Mouse (Mus musculus) forebrain, embryonic 12.5 days (tissue): Measurements from ENCODE around the gene Dennd1a. TPM values are rescaled to one million over a fixed set of nuclear protein-coding genes. Genes with fewer than 3 reads are reported as not detected.

Source experiments
- ATAC-seq: fragments of 200-750 bp; cut with Nextera tagmentation; 2 replicates; pipeline ENCODE4 v1.8.0; 2017; ENCODE audit warnings: moderate TSS enrichment; ENCODE audit not compliant: low FRiP score
- H3K27ac ChIP-seq: fragments of 300-500 bp; sonication (generic); 2 replicates; pipeline ENCODE4 v1.5.1; 2016; ENCODE audit warnings: mild to moderate bottlenecking
- H3K27me3 ChIP-seq: fragments of 300-500 bp; sonication (generic); 2 replicates; pipeline ENCODE4 v1.6.1; 2016; ENCODE audit warnings: mild to moderate bottlenecking
- H3K36me3 ChIP-seq: fragments of 300-500 bp; sonication (generic); replicated peaks from 2 replicates; pipeline ENCODE4 v1.6.1; 2016; ENCODE audit warnings: mild to moderate bottlenecking
- H3K4me1 ChIP-seq: fragments of 300-500 bp; sonication (generic); 2 replicates; pipeline ENCODE4 v1.6.1; 2016
- H3K4me2 ChIP-seq: fragments of 300-500 bp; sonication (generic); 2 replicates; pipeline ENCODE4 v1.6.1; 2016; ENCODE audit warnings: mild to moderate bottlenecking, moderate library complexity
- H3K4me3 ChIP-seq: fragments of 300-500 bp; sonication (generic); replicated peaks from 2 replicates; pipeline ENCODE4 v1.5.1; 2016; ENCODE audit warnings: mild to moderate bottlenecking
- H3K9ac ChIP-seq: fragments of 300-500 bp; sonication (generic); 2 replicates; pipeline ENCODE4 v1.6.1; 2016; ENCODE audit warnings: mild to moderate bottlenecking
- H3K9me3 ChIP-seq: fragments of 300-500 bp; sonication (generic); 2 replicates; pipeline ENCODE4 v1.6.1; 2016
- WGBS: fragments of 180-500 bp; shearing (Covaris S2); methylation state at CpG from one replicate; pipeline ENCODE4 v1.1.7; 2016; 5-methylcytosine and 5-hydroxymethylcytosine counted together
- polyA plus RNA-seq: library from polyadenylated mRNA; unstranded; fragments of >200 nt; fragmentation: Nextera tagmentation; extraction: Ambion mirVana; gene quantifications from 2 replicates; pipeline ENCODE4 v1.2.1, GENCODE M21; 2016

The Dennd1a gene
- polyA plus RNA-seq, 1 experiment from 2014 or later, result 30.3 TPM

DNA sequence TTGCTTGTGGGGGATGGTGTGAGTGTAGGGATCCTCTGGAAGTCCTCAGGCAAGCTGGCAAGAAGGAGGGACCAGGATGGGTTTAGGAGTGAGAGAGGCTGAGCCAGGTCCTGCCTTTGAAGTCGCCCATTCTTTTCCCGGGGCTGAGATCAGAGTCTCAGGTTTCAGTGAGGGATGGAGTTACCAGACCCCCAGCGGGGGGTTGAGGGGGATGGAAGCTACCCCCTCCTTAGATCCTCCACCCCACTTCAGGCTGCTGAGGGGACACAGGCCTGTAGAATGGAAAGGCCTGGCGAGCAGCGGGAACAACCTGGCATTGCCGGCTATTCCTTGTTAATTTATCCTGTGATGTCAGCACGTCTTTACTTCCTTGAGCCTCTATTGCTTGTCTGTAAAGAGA is 505.2 kb downstream of the Dennd1a start:
- 8% methylated on average over 7 of the region's 7 CpGs for WGBS
- Histone ChIP-seq H3K4me2 (0 out of 2 replicates have a peak overlapping the region, but pooled peaks have one; percentile 57), H3K27me3 (peaks cover 1% of the 10 kb centered on the region), H3K36me3 (peaks cover 36% of the 10 kb centered on the region), H3K4me3 (no peak overlapping the region), H3K9me3 (no peaks in the 10 kb centered on the region), H3K27ac (0 out of 2 replicates have a peak overlapping the region, but pooled peaks have one; percentile 42), H3K9ac (no peak overlapping the region), H3K4me1 (peaks cover 61% of the 10 kb centered on the region)
- ATAC-seq, result no peak

- H3K9me3 ChIP-seq, result no peaks in the 10 kb centered on the region
- H3K27ac ChIP-seq, result 0 out of 2 replicates have a peak overlapping the region, but pooled peaks have one; percentile 79
- H3K27me3 ChIP-seq, result no peaks in the 10 kb centered on the region; the same call in none of the 2 replicates
- H3K9ac ChIP-seq, result 0 out of 2 replicates have a peak overlapping the region, but pooled peaks have one; percentile 4
- H3K4me2 ChIP-seq, result peak overlapping the region; percentile 57; the same call in 1 of the 2 replicates
- 26% methylated on average over 3 of the region's 3 CpGs for WGBS
- H3K36me3 ChIP-seq, result peaks cover 30% of the 10 kb centered on the region
- no peak overlapping the region for H3K4me3 ChIP-seq
- peaks cover 64% of the 10 kb centered on the region for H3K4me1 ChIP-seq
- no peak for ATAC-seq
These were observed 505.8 kb downstream of the Dennd1a start for GRCm38 (mm10) chr2:37781421-37781820.

DNA sequence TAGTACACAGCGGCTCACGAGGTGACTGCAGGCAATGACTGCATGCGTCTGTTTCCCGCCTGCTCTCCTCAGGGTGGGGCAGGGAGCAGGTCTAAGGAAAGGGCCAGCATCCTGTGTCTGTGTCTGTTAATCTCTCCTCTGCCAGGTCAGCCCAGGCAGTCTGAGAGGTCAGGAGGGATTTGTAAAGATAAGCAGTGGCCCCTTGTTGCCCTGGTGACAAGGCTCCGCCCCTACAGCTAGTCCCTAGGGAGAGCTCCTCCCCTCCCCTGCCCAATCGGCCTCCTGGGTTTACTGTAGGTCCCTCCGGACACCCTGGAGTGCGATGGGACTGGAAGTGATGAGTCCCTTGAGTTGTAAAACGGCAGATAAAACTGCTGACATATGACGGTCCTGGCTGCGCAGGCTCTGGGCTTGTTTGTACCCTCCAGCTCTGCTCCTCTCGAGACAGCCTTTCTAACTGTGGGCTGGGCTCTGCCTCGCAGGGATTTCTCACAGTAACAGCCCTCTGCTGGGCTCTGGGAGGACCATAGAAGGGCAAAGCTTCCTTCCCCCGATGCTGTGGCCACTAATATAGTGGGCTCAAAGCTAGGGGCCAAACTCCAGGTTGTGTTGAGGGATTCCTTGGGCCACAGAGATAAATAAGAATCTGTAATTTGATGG is 506.8 kb downstream of the Dennd1a start:
- Histone ChIP-seq H3K9me3 (no peaks in the 10 kb centered on the region), H3K27ac (peak overlapping the region; percentile 79), H3K36me3 (peaks cover 22% of the 10 kb centered on the region), H3K4me1 (peaks cover 72% of the 10 kb centered on the region), H3K27me3 (no peaks in the 10 kb centered on the region; the same call in 1 of the 2 replicates), H3K9ac (peak overlapping the region; percentile 40), H3K4me3 (peak overlapping the region; percentile 27), H3K4me2 (peak overlapping the region; percentile 57)
- ATAC-seq, result peak; percentile 34
- WGBS, result 1% methylated on average over 14 of the region's 14 CpGs

- WGBS, result 6% methylated on average over 10 of the region's 10 CpGs
- Histone ChIP-seq H3K27me3 (no peaks in the 10 kb centered on the region; the same call in 1 of the 2 replicates), H3K4me2 (peak overlapping the region; percentile 71), H3K9ac (peak overlapping the region; percentile 79; the same call in 1 of the 2 replicates), H3K36me3 (peaks cover 1% of the 10 kb centered on the region), H3K27ac (peak overlapping the region; percentile 95), H3K4me3 (peak overlapping the region; percentile 62), H3K4me1 (peaks cover 80% of the 10 kb centered on the region), H3K9me3 (no peaks in the 10 kb centered on the region)
- peak; percentile 85 for ATAC-seq
These were observed 509.1 kb downstream of the Dennd1a start for GRCm38 (mm10) chr2:37777958-37778720.

DNA sequence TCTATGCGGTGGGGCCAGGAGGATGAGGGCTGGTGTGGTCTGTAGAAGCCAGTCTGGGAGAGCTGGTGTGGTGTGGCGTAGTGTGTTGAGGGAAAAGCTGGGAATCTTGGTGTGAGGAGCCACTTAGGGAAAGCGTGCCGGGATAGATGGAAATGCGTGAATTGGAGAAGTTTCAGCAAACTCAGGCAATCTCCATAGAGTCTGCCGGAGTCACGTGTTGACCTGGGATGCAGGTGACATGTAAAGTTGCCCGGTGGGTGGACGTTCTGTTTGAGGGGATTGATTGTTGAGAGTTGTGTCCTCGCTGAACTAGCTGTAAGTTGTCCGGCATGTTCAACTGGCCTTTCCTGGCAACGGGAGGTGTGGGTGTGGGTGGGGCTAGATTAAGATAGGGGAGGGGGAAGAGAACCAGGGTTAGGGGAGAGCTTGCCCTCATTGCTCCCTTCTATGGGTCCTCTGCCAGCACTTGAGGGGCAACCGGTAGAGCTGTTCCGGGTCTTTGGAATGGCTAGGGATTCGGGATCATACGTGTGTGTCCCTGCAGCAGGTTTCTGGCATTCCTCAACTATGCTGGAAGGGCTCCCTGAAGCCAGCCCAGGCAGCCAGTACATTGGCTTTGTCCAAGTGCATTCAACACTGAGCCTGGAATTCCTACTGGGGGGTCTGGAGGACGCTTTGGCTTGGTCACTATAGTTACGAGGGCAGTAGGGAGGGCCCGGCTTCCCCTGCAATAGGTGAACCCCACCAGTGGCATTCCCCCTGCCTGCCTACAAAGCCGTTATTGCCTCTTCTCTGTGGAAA is 510.4 kb downstream of the Dennd1a start:
- Histone ChIP-seq H3K4me2 (peak overlapping the region; percentile 71), H3K27me3 (peaks cover 6% of the 10 kb centered on the region; the same call in 1 of the 2 replicates), H3K27ac (peak overlapping the region; percentile 95), H3K9me3 (no peaks in the 10 kb centered on the region), H3K36me3 (no peaks in the 10 kb centered on the region), H3K4me1 (peaks cover 73% of the 10 kb centered on the region), H3K4me3 (peak overlapping the region; percentile 62), H3K9ac (peak overlapping the region; percentile 79)
- ATAC-seq, result no peak; the same call in 1 of the 2 replicates
- 5% methylated on average over 20 of the region's 20 CpGs for WGBS

DNA sequence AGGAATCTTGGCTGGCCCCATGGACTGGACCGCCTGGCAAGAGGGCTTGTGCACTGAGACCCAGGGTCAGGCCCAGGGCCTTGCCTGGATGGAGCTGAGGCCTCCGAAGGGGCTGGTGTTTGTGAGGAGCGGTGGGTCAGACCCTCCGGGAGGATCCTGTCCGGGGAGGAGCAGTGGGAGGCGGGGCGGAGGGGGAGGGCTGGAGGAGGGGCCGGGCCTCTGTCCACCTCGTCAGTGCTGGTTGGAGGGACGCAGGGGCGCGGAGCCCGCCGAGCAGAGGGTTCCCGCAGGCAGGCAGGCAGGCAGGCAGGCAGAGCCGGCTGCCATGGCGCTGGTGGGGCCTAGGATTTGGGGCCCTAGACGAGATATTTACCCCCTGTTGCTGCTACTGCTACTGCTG is 511.2 kb downstream of the Dennd1a start, which contains the start of gene Crb2:
Gene Crb2, plus strand, starts transcription at position 234 of the 400 bp plus-strand sequence.
- WGBS, result under 1% methylated on average over 16 of the region's 18 CpGs
- Histone ChIP-seq H3K4me1 (peaks cover 71% of the 10 kb centered on the region), H3K27me3 (peaks cover 6% of the 10 kb centered on the region; the same call in 1 of the 2 replicates)

GRCm38 (mm10) chr2:37774571-37774970 is 512.6 kb downstream of the Dennd1a start:
- ATAC-seq, result no peak
- 9% methylated on average over 5 of the region's 5 CpGs for WGBS

More for the DNA sequence above, 511.2 kb downstream of the Dennd1a start, which contains the start of gene Crb2:
- H3K36me3 ChIP-seq, result no peaks in the 10 kb centered on the region
- peak within 1 kb of the TSS; percentile 62 for H3K4me3 ChIP-seq
- H3K4me2 ChIP-seq, result peak within 1 kb of the TSS; percentile 71
- H3K9ac ChIP-seq, result peak within 1 kb of the TSS; percentile 79
- peak within 1 kb of the TSS; percentile 95 for H3K27ac ChIP-seq
- no peaks in the 10 kb centered on the region for H3K9me3 ChIP-seq
- peak; percentile 36 for ATAC-seq

DNA sequence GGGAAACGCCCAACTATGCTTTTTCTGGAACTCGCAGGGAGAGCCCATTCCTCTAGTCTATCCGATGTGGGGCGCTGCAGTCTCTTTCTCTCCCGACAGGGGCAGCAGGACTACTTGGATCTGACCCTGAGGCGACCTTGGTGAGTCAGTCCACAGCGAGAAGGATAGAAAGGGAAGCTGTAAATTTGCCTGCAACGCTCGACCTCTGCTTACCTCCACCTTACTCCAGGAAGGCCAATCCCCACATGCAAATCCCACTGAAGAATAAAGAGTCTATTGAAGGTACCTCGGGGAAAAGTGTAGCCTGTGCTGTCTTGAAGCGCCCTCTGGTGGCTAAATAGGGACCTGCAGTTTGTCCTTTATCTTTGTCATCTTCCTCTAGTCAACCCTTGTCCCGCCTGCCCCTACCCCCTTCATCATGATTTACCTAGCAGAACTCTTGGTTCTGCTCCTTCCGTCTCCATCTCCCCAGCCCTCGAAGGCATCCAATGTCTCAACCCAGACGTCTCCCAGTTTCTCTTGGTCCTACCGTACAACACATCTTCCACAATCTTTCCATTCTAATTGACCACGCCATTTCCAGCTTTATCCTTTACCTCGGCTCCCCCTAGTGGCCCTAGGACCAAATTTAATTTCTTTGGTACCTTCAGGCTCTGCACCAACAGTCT is 515.4 kb downstream of the Dennd1a start:
- peaks cover 24% of the 10 kb centered on the region; the same call in 1 of the 2 replicates for H3K27me3 ChIP-seq
- WGBS, result 1% methylated on average over 18 of the region's 18 CpGs

More at GRCm38 (mm10) chr2:37774571-37774970, 512.6 kb downstream of the Dennd1a start:
- Histone ChIP-seq H3K9ac (no peak overlapping the region), H3K4me2 (no peak overlapping the region), H3K36me3 (no peaks in the 10 kb centered on the region), H3K27ac (peak overlapping the region; percentile 95; the same call in 1 of the 2 replicates), H3K4me3 (no peak overlapping the region), H3K4me1 (peaks cover 57% of the 10 kb centered on the region), H3K9me3 (no peaks in the 10 kb centered on the region), H3K27me3 (peaks cover 10% of the 10 kb centered on the region; the same call in 1 of the 2 replicates)

GRCm38 (mm10) chr2:37769793-37770192 is 517.4 kb downstream of the Dennd1a start:
- peaks cover 51% of the 10 kb centered on the region for H3K4me1 ChIP-seq
- ATAC-seq, result no peak
- no peaks in the 10 kb centered on the region for H3K9me3 ChIP-seq
- 85% methylated on average over 8 of the region's 8 CpGs for WGBS
- no peak overlapping the region for H3K4me3 ChIP-seq
- no peak overlapping the region for H3K4me2 ChIP-seq
- H3K36me3 ChIP-seq, result no peaks in the 10 kb centered on the region
- H3K9ac ChIP-seq, result no peak overlapping the region
- H3K27me3 ChIP-seq, result peaks cover 38% of the 10 kb centered on the region
- H3K27ac ChIP-seq, result no peak overlapping the region

More for the DNA sequence above, 515.4 kb downstream of the Dennd1a start:
- ATAC-seq, result peak; percentile 47
- no peaks in the 10 kb centered on the region for H3K9me3 ChIP-seq
- H3K36me3 ChIP-seq, result no peaks in the 10 kb centered on the region
- peak overlapping the region; percentile 55 for H3K9ac ChIP-seq
- H3K27ac ChIP-seq, result 0 out of 2 replicates have a peak overlapping the region, but pooled peaks have one; percentile 36
- H3K4me2 ChIP-seq, result peak overlapping the region; percentile 52
- H3K4me3 ChIP-seq, result peak overlapping the region; percentile 36
- peaks cover 51% of the 10 kb centered on the region for H3K4me1 ChIP-seq

DNA sequence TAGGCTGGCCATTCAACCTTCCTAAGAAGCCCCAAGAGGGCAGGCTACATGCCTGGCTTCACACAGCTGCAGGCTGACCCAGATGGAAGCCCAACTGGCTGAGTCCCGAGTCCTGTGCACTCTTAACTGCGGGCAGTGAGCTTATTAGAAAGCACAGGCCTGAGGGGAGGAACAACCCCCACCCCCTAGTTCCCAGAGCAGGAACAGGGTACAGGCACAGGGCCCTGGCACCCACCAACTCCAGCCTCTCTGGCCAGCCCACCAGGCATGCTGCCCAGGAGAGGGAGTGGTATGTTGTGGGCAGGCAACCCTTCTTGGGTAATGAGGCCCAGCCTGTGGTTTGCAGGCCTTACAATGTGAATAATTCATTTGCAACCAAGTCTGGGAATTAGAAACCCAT is 518.3 kb downstream of the Dennd1a start:
- Histone ChIP-seq H3K4me3 (no peak overlapping the region), H3K4me1 (peaks cover 54% of the 10 kb centered on the region), H3K4me2 (no peak overlapping the region), H3K27me3 (peaks cover 47% of the 10 kb centered on the region), H3K9ac (no peak overlapping the region), H3K36me3 (no peaks in the 10 kb centered on the region), H3K27ac (no peak overlapping the region), H3K9me3 (no peaks in the 10 kb centered on the region)
- no peak for ATAC-seq
- WGBS, result 54% methylated on average over 2 of the region's 2 CpGs

DNA sequence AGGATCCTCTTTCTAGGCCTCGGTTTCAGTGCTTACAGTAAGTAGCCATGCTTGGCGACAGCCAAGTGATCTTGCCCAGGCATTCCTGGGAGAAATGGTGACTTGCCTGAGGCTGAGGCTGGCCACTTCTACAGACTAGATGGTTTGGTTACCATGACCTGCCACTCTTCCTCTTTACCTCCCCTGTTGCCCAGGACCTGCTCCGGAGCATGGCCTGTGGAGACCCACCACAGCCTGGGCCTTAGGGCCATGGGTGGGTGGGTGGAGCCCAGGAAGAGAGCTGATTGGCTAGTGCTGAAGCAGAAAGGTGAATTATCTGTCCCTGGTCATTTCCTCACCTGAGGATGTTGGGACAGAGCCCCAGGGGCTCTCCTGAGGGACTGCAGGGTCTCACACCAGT is 519.5 kb downstream of the Dennd1a start:
- 58% methylated on average over 3 of the region's 3 CpGs for WGBS
- no peak overlapping the region for H3K4me3 ChIP-seq
- H3K27ac ChIP-seq, result no peak overlapping the region
- H3K4me1 ChIP-seq, result peaks cover 57% of the 10 kb centered on the region
- no peaks in the 10 kb centered on the region for H3K9me3 ChIP-seq
- ATAC-seq, result no peak
- no peak overlapping the region for H3K4me2 ChIP-seq
- no peak overlapping the region for H3K9ac ChIP-seq
- peaks cover 51% of the 10 kb centered on the region for H3K27me3 ChIP-seq
- H3K36me3 ChIP-seq, result no peaks in the 10 kb centered on the region
